Mouse (Mus musculus): ENCODE measurements around the gene Gpatch4.

GRCm38 (mm10) chr3:88090106-88090505 is 47.2 kb downstream of the Gpatch4 start:
- TF ChIP-seq CTCF (IDR thresholded peaks at IDR 0.05; ENCODE audit: extremely low read depth, insufficient read depth, insufficient read length, insufficient replicate concordance), result no peak
- TF ChIP-seq POLR2A (IDR thresholded peaks at IDR 0.05; ENCODE audit: low read depth, low read length), result no peak
